Mouse (Mus musculus) liver, adult 2 months (tissue): Measurements from ENCODE around the gene Cnot4.

Source experiments
- CTCF ChIP-seq: fragments of 200-500 bp; IDR thresholded peaks from 2 replicates; pipeline ENCODE4 v1.5.1; 2011; ENCODE audit warnings: low read depth, low read length, control low read depth
- POLR2A ChIP-seq: fragments of 200-500 bp; IDR thresholded peaks from 2 replicates; pipeline ENCODE4 v1.6.1; 2011; ENCODE audit warnings: low read length, control low read depth; ENCODE audit not compliant: insufficient read depth; ENCODE audit errors: extremely low read depth

DNA sequence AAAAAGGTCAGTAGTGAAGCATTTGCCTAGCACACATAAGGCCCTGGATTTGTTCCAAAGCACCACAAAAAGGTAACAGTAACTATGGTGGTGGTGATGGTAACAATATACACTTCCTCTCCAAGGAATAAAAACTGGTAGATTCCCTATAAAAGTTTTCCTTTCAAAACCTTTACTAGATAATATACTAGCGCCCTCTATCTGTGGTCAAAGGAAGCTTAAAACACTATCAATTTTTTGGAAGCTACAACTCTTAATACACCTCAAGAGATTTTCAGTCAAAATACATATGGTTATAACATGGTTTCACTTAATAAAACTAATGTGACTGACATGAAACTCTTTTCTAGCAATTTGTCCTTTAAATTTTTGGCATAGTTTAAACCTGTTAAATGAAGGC, 71.1 kb downstream of the Cnot4 start:
- TF ChIP-seq CTCF: 0 out of 2 replicates have a peak, but pooled peaks have one; percentile 11
- no peak for TF ChIP-seq POLR2A
